8 mouse cellular contexts compared by ENCODE assay signal in genomic region chr14:76622634-76623291, GRCm38 (mm10).
DNase-seq lines count a peak whose midpoint lies in the region; ATAC-seq lines count a peak whose summit lies in the region.

No protein-coding gene starts in this region.

- no peaks in the 10 kb centered on the region for H3K27me3 ChIP-seq in forebrain, embryonic 10.5 days (ENCODE audit: poor library complexity, severe bottlenecking)
- H3K27me3 ChIP-seq in intestine, embryonic 15.5 days (replicated peaks), result no peaks in the 10 kb centered on the region
- H3K27me3 ChIP-seq in stomach, embryonic 14.5 days (ENCODE audit: control insufficient read depth, insufficient read depth, low read length), result no peaks in the 10 kb centered on the region

- DNase-seq in adrenal gland, adult (ENCODE audit: inconsistent age in 2 of 2, low spot score in 1 of 2), result peak; percentile 84 to 89
- DNase-seq in adrenal gland, adult 18-20 months (ENCODE audit: low spot score in 2 of 2), result no peak
- DNase-seq in forebrain, embryonic 10.5 days (ENCODE audit: extremely low spot score, low spot score), result peak; percentile 54
- DNase-seq in lung, postnatal 10 days, result peak; percentile 51
- no peak for DNase-seq in B cell, adult 2 months

- H3K36me3 ChIP-seq in forebrain, embryonic 10.5 days (replicated peaks), result no peaks in the 10 kb centered on the region
- H3K36me3 ChIP-seq in intestine, embryonic 15.5 days, result no peaks in the 10 kb centered on the region
- H3K36me3 ChIP-seq in stomach, embryonic 14.5 days (ENCODE audit: control insufficient read depth, insufficient read depth, low read length), result no peaks in the 10 kb centered on the region

- peak overlapping the region; percentile 20 for H3K4me3 ChIP-seq in forebrain, embryonic 10.5 days
- H3K4me3 ChIP-seq in intestine, embryonic 15.5 days (replicated peaks), result no peak overlapping the region
- H3K4me3 ChIP-seq in stomach, embryonic 14.5 days (ENCODE audit: low read depth, low read length), result no peak overlapping the region

- H3K9ac ChIP-seq in intestine, embryonic 15.5 days, result peak overlapping the region; percentile 11; the same call in 1 of the 2 replicates
- H3K9ac ChIP-seq in stomach, embryonic 14.5 days (replicated peaks; ENCODE audit: low read depth, low read length), result 0 out of 2 replicates have a peak overlapping the region, but pooled peaks have one; percentile 1

- H3K9me3 ChIP-seq in forebrain, embryonic 10.5 days, result no peaks in the 10 kb centered on the region
- no peaks in the 10 kb centered on the region for H3K9me3 ChIP-seq in intestine, embryonic 15.5 days
- H3K9me3 ChIP-seq in stomach, embryonic 14.5 days (ENCODE audit: control insufficient read depth, low read depth, low read length), result no peaks in the 10 kb centered on the region

- H3K4me1 ChIP-seq in forebrain, embryonic 10.5 days, result peaks cover 65% of the 10 kb centered on the region
- peaks cover 37% of the 10 kb centered on the region for H3K4me1 ChIP-seq in intestine, embryonic 15.5 days (replicated peaks)
- H3K4me1 ChIP-seq in stomach, embryonic 14.5 days (ENCODE audit: control insufficient read depth, insufficient read depth, low read length), result peaks cover 46% of the 10 kb centered on the region

- peak overlapping the region; percentile 48 for H3K4me2 ChIP-seq in intestine, embryonic 15.5 days (replicated peaks)
- H3K4me2 ChIP-seq in stomach, embryonic 14.5 days (replicated peaks; ENCODE audit: low read depth, low read length), result peak overlapping the region; percentile 13; the same call in 1 of the 2 replicates

- peak overlapping the region; percentile 87 for H3K27ac ChIP-seq in forebrain, embryonic 10.5 days
- peak overlapping the region; percentile 83 for H3K27ac ChIP-seq in intestine, embryonic 15.5 days
- H3K27ac ChIP-seq in stomach, embryonic 14.5 days (ENCODE audit: low read length), result peak overlapping the region; percentile 76; the same call in 1 of the 2 replicates

- WGBS in forebrain, embryonic 10.5 days, result 7% methylated on average over 11 of the region's 11 CpGs
- whole genome bisulfite sequencing in intestine, embryonic 15.5 days, result 5% methylated on average over 11 of the region's 11 CpGs
- WGBS in stomach, embryonic 14.5 days, result 2% methylated on average over 11 of the region's 11 CpGs

- ATAC-seq in intestine, embryonic 15.5 days, result peak; percentile 75
- peak; percentile 71 for ATAC-seq in stomach, embryonic 14.5 days (ENCODE audit: insufficient number of reproducible peaks, insufficient read depth, low FRiP score, low read depth)
- ATAC-seq in CD4-positive, CD25-positive, alpha-beta regulatory T cell, adult 4 months, result no peak

Comparison
In these comparisons a context has a peak if more than half of its experiments do, and no peak if none do; other contexts are left out.
1. DNase-seq: peak in adrenal gland, adult (2 of 2), forebrain, embryonic 10.5 days (single experiment) and lung, postnatal 10 days (single experiment); none in adrenal gland, adult 18-20 months (0 of 2) and B cell, adult 2 months (0 of 2).
2. Peak in every context shown above with its lines, with median percentiles within 50 percentile points of each other: H3K27ac ChIP-seq.